Mouse (Mus musculus) intestine, embryonic 16.5 days (tissue): ENCODE measurements around the gene Ehmt2. TPM values are rescaled to one million over a fixed set of nuclear protein-coding genes. Genes with fewer than 3 reads are reported as not detected.

Source experiments
- ATAC-seq: fragments of 200-750 bp; cut with Nextera tagmentation; 2 replicates; pipeline ENCODE4 v1.8.0; 2017; ENCODE audit warnings: moderate TSS enrichment, moderate library complexity
- H3K27ac ChIP-seq: fragments of 300-500 bp; sonication (generic); 2 replicates; pipeline ENCODE4 v1.5.1; 2014; ENCODE audit warnings: mild to moderate bottlenecking, low read length
- H3K27me3 ChIP-seq: fragments of 300-500 bp; sonication (generic); replicated peaks from 2 replicates; pipeline ENCODE4 v1.6.1; 2014; ENCODE audit warnings: low read length, control low read depth, mixed read lengths; ENCODE audit not compliant: control insufficient read depth, insufficient read depth
- H3K36me3 ChIP-seq: fragments of 300-500 bp; sonication (generic); 2 replicates; pipeline ENCODE4 v1.6.1; 2014; ENCODE audit warnings: low read length, control low read depth; ENCODE audit not compliant: control insufficient read depth, insufficient read depth
- H3K4me1 ChIP-seq: fragments of 300-500 bp; sonication (generic); 2 replicates; pipeline ENCODE4 v1.6.1; 2014; ENCODE audit warnings: low read length, control low read depth, mixed read lengths; ENCODE audit not compliant: control insufficient read depth, insufficient read depth
- H3K4me2 ChIP-seq: fragments of 300-500 bp; sonication (generic); 2 replicates; pipeline ENCODE4 v1.6.1; 2014; ENCODE audit warnings: low read depth, low read length, control low read depth
- H3K4me3 ChIP-seq: fragments of 300-500 bp; sonication (generic); 2 replicates; pipeline ENCODE4 v1.5.1; 2014; ENCODE audit warnings: mild to moderate bottlenecking, low read length
- H3K9ac ChIP-seq: fragments of 300-500 bp; sonication (generic); 2 replicates; pipeline ENCODE4 v1.6.1; 2014; ENCODE audit warnings: low read depth, low read length
- H3K9me3 ChIP-seq: fragments of 300-500 bp; sonication (generic); 2 replicates; pipeline ENCODE4 v1.6.1; 2016; ENCODE audit warnings: low read length, control low read depth; ENCODE audit not compliant: control insufficient read depth
- WGBS: fragments of 180-500 bp; shearing (Covaris S2); extraction: QIAGEN DNeasy Blood & Tissue Kit; methylation state at CpG from one replicate; pipeline ENCODE4 v1.1.7; 2014; 5-methylcytosine and 5-hydroxymethylcytosine counted together
- polyA plus RNA-seq: library from polyadenylated mRNA; unstranded; fragments of >200 nt; fragmentation: Nextera tagmentation; extraction: Ambion mirVana; gene quantifications from 2 replicates; pipeline ENCODE4 v1.2.1, GENCODE M21; 2015

Gene Ehmt2
- polyA plus RNA-seq, 1 experiment from 2014 or later: 61.9 TPM

DNA sequence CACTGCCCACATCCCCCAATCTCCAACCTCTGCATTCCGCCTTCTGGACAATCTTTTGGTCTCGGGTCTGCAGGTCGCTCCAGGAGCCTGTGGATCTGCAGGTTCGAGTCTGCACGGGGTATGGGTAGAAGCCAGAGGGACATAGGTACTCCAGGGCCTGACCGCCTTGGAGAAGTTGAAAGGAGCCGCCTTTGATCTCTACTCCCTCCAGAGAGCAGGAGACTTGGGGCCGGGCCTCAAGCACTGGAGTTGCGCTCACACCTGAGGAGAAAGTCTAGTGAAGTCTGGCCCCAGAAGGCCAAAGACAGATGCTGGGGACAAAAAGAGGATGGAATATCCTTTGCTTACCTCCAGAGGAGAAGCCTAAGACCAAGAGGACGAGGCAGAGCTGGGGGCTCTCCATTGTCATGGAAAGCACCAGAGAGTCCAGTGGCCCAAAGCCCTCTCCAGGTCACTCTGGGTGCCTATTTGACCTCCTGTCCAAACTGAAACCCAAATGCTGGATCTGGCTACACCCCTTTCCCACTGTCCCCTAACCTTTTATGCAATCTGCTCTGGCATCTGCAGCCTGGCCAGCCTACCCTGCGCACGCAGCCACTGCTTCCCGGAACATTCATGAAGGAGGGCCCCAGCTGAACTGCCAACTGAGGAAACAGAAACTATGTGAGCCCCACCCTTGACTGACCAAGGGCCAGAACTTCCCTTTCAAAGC is 36.4 kb upstream of the Ehmt2 start:
- 55% methylated on average over 13 of the region's 13 CpGs for WGBS
- Histone ChIP-seq H3K9ac (peak overlapping the region; percentile 63), H3K27me3 (no peaks in the 10 kb centered on the region), H3K4me1 (peaks cover 7% of the 10 kb centered on the region; the same call in 1 of the 2 replicates), H3K36me3 (no peaks in the 10 kb centered on the region; the same call in 1 of the 2 replicates), H3K4me2 (peak overlapping the region; percentile 55), H3K4me3 (peak overlapping the region; percentile 40), H3K9me3 (no peaks in the 10 kb centered on the region), H3K27ac (peak overlapping the region; percentile 89)
- peak; percentile 77 for ATAC-seq

DNA sequence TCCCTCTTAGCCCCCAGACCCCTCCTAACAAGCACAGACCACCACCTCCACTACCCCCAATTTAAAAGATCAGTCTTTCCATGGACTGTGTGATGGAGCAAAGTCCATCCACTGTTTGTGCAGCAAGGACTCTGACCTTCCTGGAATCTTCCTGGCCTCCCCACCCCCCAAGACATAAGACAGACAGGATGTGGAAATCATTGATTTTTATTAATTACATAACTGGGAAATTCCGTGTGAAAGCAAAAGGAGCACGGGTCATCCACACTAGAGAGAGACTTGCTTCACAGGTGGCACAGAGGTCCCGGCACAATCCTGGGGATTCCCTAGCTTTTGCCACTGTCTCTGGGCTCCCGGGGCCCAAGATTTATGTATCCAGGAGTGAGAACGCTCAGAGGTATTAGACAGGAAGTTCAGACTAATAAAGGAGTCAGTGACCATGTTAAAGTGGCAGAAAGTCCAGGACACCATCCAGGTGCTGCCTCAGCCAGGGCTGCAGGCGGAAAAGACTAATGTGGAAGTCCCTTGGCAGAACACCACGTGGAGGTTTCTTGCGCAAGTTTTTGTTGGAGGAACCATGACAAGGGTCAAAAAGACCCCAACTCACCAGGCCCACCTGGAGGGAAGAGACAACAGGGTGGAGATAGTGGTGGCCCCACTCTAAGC is 35.7 kb upstream of the Ehmt2 start, which contains the start of gene Cfb:
Gene Cfb (minus strand): TSS at position 103 of the 666 bp plus-strand sequence.
- Histone ChIP-seq H3K27me3 (no peaks in the 10 kb centered on the region), H3K4me2 (peak within 1 kb of the TSS; percentile 55), H3K36me3 (no peaks in the 10 kb centered on the region; the same call in 1 of the 2 replicates), H3K4me3 (peak within 1 kb of the TSS; percentile 40), H3K4me1 (peaks cover 9% of the 10 kb centered on the region; the same call in 1 of the 2 replicates), H3K9ac (peak within 1 kb of the TSS; percentile 63), H3K27ac (peak within 1 kb of the TSS; percentile 89), H3K9me3 (no peaks in the 10 kb centered on the region)
- 39% methylated on average over 8 of the region's 8 CpGs for WGBS
- ATAC-seq: peak; percentile 86

DNA sequence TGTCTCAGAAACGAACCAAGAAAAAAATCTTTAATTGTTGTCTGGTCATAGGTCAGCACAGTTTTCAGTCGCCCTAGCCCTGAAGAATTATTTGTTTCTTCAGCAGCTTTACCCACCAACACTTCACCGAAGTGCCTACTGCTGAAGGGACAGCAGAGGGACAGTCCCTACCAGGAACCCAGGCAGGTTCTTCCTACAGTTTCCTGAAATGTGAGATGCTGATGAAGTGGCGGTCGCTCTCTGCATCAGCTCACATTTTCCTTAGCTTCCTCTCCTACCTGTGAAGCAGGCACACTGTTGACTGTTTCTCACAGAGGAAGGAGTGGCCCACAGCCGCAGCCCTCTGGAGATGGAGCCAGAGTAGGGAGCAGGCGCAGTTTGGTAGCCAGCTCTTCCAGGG is 32.3 kb upstream of the Ehmt2 start:
- H3K4me3 ChIP-seq: no peak overlapping the region
- no peak overlapping the region for H3K4me2 ChIP-seq
- 51% methylated on average over 7 of the region's 7 CpGs for WGBS
- no peaks in the 10 kb centered on the region for H3K36me3 ChIP-seq
- H3K4me1 ChIP-seq: peaks cover 10% of the 10 kb centered on the region; the same call in 1 of the 2 replicates
- ATAC-seq: no peak
- no peak overlapping the region for H3K9ac ChIP-seq
- H3K9me3 ChIP-seq: no peaks in the 10 kb centered on the region
- no peaks in the 10 kb centered on the region for H3K27me3 ChIP-seq
- peak overlapping the region; percentile 10; the same call in 1 of the 2 replicates for H3K27ac ChIP-seq

DNA sequence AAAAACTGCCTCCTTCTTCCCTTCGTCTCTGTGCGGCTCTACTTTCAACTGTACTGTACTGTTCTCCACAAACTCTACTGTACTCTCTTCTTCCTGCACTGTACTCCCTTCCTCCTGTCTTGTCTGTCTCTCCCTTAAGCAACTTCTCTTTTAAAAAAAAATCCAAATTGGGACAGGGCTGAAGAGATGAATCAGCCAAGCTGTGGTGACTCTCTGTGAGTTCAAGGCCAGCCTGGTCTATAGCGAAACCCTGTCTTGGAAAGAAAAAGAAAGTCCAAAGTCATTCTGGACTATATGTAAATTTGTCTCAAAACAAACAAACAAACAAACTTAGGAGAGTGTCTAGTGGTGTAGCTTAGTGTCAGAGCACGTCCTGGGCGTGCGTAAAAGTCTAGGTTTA is 23.9 kb upstream of the Ehmt2 start:
- ATAC-seq: no peak
- no peak overlapping the region for H3K27ac ChIP-seq
- no peaks in the 10 kb centered on the region for H3K27me3 ChIP-seq
- H3K4me3 ChIP-seq: no peak overlapping the region
- no peaks in the 10 kb centered on the region for H3K36me3 ChIP-seq
- H3K4me1 ChIP-seq: no peaks in the 10 kb centered on the region
- no peak overlapping the region for H3K9ac ChIP-seq
- 86% methylated on average over 6 of the region's 6 CpGs for WGBS
- H3K9me3 ChIP-seq: no peaks in the 10 kb centered on the region
- H3K4me2 ChIP-seq: no peak overlapping the region

DNA sequence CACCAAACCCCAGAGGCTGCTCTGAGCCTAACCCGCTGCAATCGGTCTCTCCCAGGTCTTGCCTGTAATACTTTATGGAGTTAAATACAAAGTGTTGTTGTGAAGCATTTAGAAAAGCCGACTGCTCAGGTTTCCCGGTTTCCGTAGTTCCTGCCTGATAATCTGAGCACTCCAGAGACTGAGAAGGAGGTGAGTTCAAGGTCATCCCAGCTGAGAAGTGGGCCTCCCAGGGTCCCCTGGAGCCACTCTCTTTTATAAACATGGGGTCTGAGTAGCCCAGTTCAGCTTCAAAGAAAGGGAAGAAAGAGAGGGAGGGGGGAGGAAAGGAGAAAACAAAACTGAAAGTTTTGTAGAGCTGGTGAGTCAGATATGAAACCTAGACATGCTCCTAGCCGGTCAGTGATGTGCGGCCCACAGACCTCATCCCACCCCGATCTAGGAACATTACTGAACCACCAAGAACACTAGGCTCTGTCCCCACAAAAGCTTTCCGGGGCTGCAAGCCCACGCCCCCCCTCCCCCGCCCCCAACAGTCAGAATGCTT is 18.9 kb upstream of the Ehmt2 start, which contains the start of gene Zbtb12:
Gene Zbtb12 (plus strand): TSS at position 148 of the 544 bp plus-strand sequence.
- H3K9me3 ChIP-seq: no peaks in the 10 kb centered on the region
- WGBS: 55% methylated on average over 11 of the region's 11 CpGs
- H3K4me3 ChIP-seq: no peak within 1 kb of the TSS

DNA sequence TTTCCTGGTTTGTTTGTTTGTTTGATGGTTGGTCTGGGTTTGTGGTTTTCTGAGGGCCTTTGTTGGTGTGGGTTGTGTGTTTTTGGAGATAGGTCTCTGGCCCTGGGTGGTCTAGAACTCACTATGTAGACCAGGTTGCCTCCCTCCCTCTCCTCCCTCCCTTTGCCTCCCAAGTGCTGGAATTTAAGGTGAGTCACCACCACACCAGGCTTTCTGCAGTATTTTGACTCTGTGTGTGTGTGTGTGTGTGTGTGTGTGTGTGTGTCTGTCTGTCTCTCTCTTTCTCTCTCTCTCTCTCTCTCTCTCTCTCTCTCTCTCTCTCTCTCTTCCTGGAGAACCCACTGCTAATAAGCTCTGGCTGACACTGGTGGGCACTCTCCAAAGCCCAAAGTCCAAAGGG is 17.1 kb upstream of the Ehmt2 start:
- Histone ChIP-seq H3K4me1 (0 out of 2 replicates have a peak, but pooled peaks cover 2% of the 10 kb centered on the region), H3K9me3 (no peaks in the 10 kb centered on the region), H3K27ac (no peak overlapping the region), H3K4me2 (peak overlapping the region; percentile 50), H3K27me3 (no peaks in the 10 kb centered on the region; the same call in 1 of the 2 replicates), H3K4me3 (peak overlapping the region; percentile 35), H3K9ac (peak overlapping the region; percentile 49), H3K36me3 (no peaks in the 10 kb centered on the region)
- ATAC-seq: peak; percentile 19; the same call in 1 of the 2 replicates

More for the DNA sequence above, 18.9 kb upstream of the Ehmt2 start, which contains the start of gene Zbtb12:
- no peaks in the 10 kb centered on the region; the same call in 1 of the 2 replicates for H3K27me3 ChIP-seq
- H3K4me2 ChIP-seq: no peak within 1 kb of the TSS
- no peak within 1 kb of the TSS for H3K27ac ChIP-seq
- ATAC-seq: no peak
- peak within 1 kb of the TSS; percentile 1; the same call in 1 of the 2 replicates for H3K9ac ChIP-seq
- 0 out of 2 replicates have a peak, but pooled peaks cover 2% of the 10 kb centered on the region for H3K4me1 ChIP-seq
- H3K36me3 ChIP-seq: no peaks in the 10 kb centered on the region

DNA sequence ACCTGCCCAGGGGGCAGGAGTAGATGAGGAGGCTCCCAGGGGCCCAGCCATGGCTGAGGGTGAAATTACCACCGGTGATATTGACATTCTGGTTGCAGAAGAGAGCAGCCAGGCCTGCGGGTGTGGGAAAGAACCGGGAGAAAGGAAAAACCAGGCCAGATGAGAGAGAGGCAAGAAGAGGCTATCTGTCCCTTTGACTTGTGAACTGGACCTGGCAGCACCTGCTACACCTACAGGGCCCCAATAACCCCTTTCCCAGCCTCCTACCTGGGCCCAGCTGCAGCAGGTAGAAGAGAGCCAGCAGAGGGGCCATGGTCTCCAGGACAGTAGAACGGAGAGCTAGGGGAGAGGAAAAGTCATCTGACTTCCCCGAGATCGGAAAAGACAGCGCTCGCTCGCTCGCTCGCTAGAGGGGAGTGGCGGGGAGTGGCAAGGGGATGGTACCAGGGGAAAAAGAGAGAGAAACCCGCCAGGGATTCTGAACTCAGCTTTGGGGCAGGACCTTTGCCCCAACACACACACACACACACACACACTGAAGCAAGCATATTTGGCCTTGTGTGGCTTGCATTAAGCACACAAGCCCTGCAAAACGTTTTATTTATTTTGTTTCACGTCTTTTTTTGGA is 16.5 kb upstream of the Ehmt2 start, which contains the start of gene Gm20547:
Gene Gm20547 (minus strand): TSS at position 360 of the 628 bp plus-strand sequence.
- H3K9me3 ChIP-seq: no peaks in the 10 kb centered on the region
- 0 out of 2 replicates have a peak, but pooled peaks cover 2% of the 10 kb centered on the region for H3K4me1 ChIP-seq
- H3K9ac ChIP-seq: peak within 1 kb of the TSS; percentile 49
- ATAC-seq: peak; percentile 69
- H3K27ac ChIP-seq: peak within 1 kb of the TSS; percentile 36
- peak within 1 kb of the TSS; percentile 35 for H3K4me3 ChIP-seq
- H3K4me2 ChIP-seq: peak within 1 kb of the TSS; percentile 50
- no peaks in the 10 kb centered on the region; the same call in 1 of the 2 replicates for H3K27me3 ChIP-seq
- WGBS: 6% methylated on average over 15 of the region's 15 CpGs
- H3K36me3 ChIP-seq: no peaks in the 10 kb centered on the region

DNA sequence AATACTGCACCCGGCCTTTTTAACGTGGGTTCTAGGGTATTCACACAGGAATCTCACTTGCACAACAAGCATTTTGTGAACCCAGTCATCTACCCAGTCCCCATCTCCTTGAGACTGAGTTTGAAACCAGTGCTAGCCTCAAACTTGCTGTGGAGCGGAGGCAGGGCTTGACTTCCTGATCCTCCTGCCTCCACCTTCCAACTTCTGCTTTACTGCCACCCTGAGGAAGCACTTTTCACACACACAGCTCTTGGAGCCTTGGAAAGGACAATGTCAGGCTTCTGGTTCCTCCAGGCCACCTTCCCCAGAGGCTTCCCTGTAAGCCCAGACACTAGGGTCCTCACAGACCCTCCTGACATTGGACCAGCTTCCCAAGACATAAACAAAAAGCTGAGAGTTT is 14.9 kb upstream of the Ehmt2 start:
- no peak overlapping the region for H3K27ac ChIP-seq
- no peak overlapping the region for H3K9ac ChIP-seq
- no peak for ATAC-seq
- no peaks in the 10 kb centered on the region for H3K36me3 ChIP-seq
- H3K27me3 ChIP-seq: no peaks in the 10 kb centered on the region; the same call in 1 of the 2 replicates
- WGBS: 56% methylated on average over 3 of the region's 3 CpGs
- H3K4me1 ChIP-seq: 0 out of 2 replicates have a peak, but pooled peaks cover 2% of the 10 kb centered on the region
- H3K4me2 ChIP-seq: no peak overlapping the region
- no peak overlapping the region for H3K4me3 ChIP-seq
- no peaks in the 10 kb centered on the region for H3K9me3 ChIP-seq
